Mouse (Mus musculus): ENCODE results near the gene Galt. TPM values are rescaled to one million over a fixed set of nuclear protein-coding genes. Genes with fewer than 3 reads are reported as not detected.
A peak's percentile ranks its signal among the peaks of the same experiment; 100 is the strongest.
"Not testable (repeated sequence)": the region's sequence is repeated elsewhere in the genome, so short reads cannot be mapped to it uniquely, and the experiment has no call there.

Galt gene
- total RNA-seq, 2 experiments from 2014 or later: 66.6 to 79.6 TPM

GRCm38 (mm10) chr4:41774002-41774401 is 19.0 kb downstream of the Galt start, which contains the start of gene Ccl27a:
Ccl27a (minus strand) TSS chr4:41774247.
- DNase-seq (ENCODE audit: low spot score in 2 of 2): peak; percentile 79 to 84

GRCm38 (mm10) chr4:41774506-41774905 is 19.5 kb downstream of the Galt start:
- DNase-seq (ENCODE audit: low spot score in 2 of 2): not testable (repeated sequence)

DNA sequence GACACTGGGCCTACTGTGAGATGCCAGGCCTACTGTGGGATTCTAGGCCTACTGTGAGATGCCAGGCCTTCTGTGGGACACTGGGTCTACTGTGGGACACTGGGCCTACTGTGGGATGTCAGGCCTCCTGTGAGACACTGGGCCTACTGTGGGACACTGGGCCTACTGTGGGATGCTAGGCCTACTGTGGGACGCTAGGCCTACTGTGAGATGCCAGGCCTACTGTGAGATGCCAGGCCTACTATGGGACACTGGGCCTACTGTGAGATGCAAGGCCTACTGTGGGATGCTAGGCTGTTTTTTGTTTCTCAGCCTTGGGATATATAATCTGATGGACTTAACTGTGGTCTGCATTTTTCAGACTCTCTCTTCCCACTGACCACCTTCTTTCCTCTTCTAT is 20.8 kb downstream of the Galt start:
- DNase-seq (ENCODE audit: low spot score in 2 of 2): peak in 1 of 2 experiments; percentile 0

DNA sequence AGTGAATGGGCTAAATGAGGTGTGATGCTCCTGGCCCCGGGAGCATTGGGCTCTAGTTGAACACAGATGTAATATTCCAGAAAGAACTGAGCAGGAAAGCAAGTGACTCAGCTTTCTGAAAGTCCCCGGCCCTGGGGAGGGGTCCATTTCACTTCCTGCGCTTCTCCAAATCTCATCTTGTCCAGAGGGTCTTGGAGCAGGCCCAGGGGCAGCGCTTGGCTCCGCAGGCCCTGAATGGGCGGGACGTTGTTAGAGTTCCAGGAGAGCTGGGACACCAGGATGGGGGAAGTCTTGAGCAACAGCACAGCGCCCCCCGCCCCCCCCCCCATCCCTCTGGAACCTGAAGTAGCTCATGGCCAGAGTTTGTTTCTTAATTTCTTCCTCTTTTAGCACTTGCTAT is 26.2 kb downstream of the Galt start:
- DNase-seq (ENCODE audit: low spot score in 2 of 2): not testable (repeated sequence)

DNA sequence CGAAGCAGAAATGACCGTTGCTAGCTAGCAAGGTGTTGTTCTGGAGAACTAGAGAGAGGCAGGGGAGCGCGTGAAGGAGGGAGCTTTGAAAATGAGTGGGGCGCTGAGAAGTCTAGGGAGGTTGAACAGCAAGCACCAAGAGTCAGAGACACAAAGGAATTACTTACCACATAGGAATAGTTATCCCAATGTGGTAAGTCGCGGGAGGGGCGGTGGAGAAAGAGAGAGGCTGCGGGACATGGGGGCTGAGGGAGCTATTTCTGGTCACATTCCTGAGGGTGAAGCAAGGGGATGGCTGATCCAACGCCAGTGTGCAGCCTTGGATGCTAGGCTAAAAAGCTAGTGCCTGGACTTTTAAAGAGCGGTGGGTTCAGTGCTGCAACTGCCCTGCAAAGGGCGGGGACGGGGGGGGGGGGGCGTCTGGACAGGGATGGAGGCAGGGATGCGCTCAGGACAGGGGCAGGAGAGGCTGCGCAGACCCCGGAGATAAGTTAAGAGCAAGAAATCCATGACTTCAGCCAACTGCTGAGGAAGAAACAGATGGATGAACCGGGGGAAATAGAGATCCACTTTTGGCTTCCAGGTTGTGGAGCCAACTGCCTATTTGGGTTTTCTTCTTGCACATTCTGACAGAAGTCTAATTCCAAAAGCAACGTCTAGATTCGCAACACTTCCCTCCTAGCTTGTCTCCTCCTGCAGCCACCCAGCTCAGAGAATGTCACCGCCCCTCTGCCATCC is 26.9 kb downstream of the Galt start:
- not testable (repeated sequence) for DNase-seq (ENCODE audit: low spot score in 2 of 2)

- DNase-seq (ENCODE audit: low spot score in 2 of 2): not testable (repeated sequence)
Observed at GRCm38 (mm10) chr4:41782711-41783110, 27.7 kb downstream of the Galt start.

DNA sequence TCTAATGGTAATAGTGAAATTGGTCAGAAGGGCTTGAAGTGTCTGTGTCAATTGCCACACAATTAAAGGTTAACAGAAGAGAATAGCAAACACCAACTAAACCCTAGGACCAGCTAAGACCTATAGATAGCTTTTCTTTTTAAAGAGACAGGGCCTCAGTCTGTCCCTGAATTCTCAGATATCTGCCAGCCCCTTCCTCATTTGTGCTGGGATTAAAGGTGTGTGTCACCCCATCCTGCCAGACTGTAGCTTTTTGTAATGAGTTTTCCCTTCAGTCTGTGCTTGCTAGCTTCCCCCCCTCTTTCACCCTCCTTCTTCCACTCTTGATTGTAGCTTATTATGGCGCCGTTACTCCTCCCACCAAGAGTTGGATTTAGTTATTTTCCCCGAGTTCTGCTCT is 28.2 kb downstream of the Galt start:
- DNase-seq (ENCODE audit: low spot score in 2 of 2): not testable (repeated sequence)

Other genes starting within 250 kb of the Galt start
- gene 1110017D15Rik, start 237.9 kb upstream of the Galt start, total RNA-seq (2021): 1 to 10 TPM; 5.1 to 5.7 TPM
- 100 to 1,000 TPM; 198 TPM for gene Fam219a, start 185.7 kb upstream of the Galt start, total RNA-seq (2021)
- 1 to 10 TPM; 6.6 to 9.1 TPM for gene Dnaic1, start 185.5 kb upstream of the Galt start, total RNA-seq (2021)
- gene Enho, start 114.9 kb upstream of the Galt start, total RNA-seq (2021): 10 to 100 TPM; 59.1 to 66.3 TPM
- gene Cntfr, start 58.1 kb upstream of the Galt start, total RNA-seq (2021): 100 to 1,000 TPM; 117 to 131 TPM
- gene Il11ra1, start 55.2 kb upstream of the Galt start, total RNA-seq (2021): 10 to 100 TPM; 37.2 to 44.3 TPM
- 10 to 100 TPM; 32.5 to 37.1 TPM for gene Rpp25l, start 41.7 kb upstream of the Galt start, total RNA-seq (2021)
- gene Dctn3, start 32.1 kb upstream of the Galt start, total RNA-seq (2021): 100 to 1,000 TPM; 166 to 172 TPM
- gene Arid3c, start 24.1 kb upstream of the Galt start, total RNA-seq (2021): 1 to 10 TPM in 1 of 2 experiments, under 1 TPM in 1; 0.80 to 1.3 TPM
- 10 to 100 TPM; 49.5 to 58.6 TPM for gene Sigmar1, start 929 bp downstream of the Galt start, total RNA-seq (2021)
- 100 to 1,000 TPM; 226 to 245 TPM for gene Ccl27a, start 19.0 kb downstream of the Galt start, total RNA-seq (2021)
- not detected for gene Gm21541, start 148.4 kb downstream of the Galt start, total RNA-seq (2021)
- 10 to 100 TPM; 38.4 to 39.2 TPM for gene Gm20878, start 186.3 kb downstream of the Galt start, total RNA-seq (2021)
- 1 to 10 TPM; 5.4 to 5.7 TPM for gene Fam205a4, start 210.8 kb downstream of the Galt start, total RNA-seq (2021)